Mouse (Mus musculus) gastrocnemius, postnatal 10 days (tissue): ENCODE results near the gene Adra1d. TPM values are rescaled to one million over a fixed set of nuclear protein-coding genes. Genes with fewer than 3 reads are reported as not detected.
A peak's percentile ranks its signal among the peaks of the same experiment; 100 is the strongest.

Experiments used
- DNase-seq: peaks from one replicate; pipeline ENCODE4 v3.0.0; 2021; ENCODE audit warnings: mixed read lengths
- total RNA-seq, 2 experiments: library from RNA; stranded (reverse); gene quantifications; 2 replicates each; pipeline ENCODE4 v1.2.3; 2021

Gene Adra1d
- total RNA-seq, 2 experiments from 2014 or later, result 1.8 to 2.1 TPM

GRCm38 (mm10) chr2:131539780-131540179, 22.3 kb downstream of the Adra1d start:
- no peak for DNase-seq

GRCm38 (mm10) chr2:131538341-131538740, 23.7 kb downstream of the Adra1d start:
- peak; percentile 30 for DNase-seq

- no peak for DNase-seq
Observed at GRCm38 (mm10) chr2:131535168-131535567, 26.9 kb downstream of the Adra1d start.

GRCm38 (mm10) chr2:131531271-131531670, 30.8 kb downstream of the Adra1d start:
- no peak for DNase-seq

GRCm38 (mm10) chr2:131530623-131531008, 31.5 kb downstream of the Adra1d start:
- DNase-seq, result peak; percentile 45

GRCm38 (mm10) chr2:131529898-131530622, 32.0 kb downstream of the Adra1d start:
- DNase-seq, result peak; percentile 45

GRCm38 (mm10) chr2:131527061-131527460, 35.0 kb downstream of the Adra1d start:
- no peak for DNase-seq

GRCm38 (mm10) chr2:131520743-131521142, 41.3 kb downstream of the Adra1d start:
- no peak for DNase-seq

GRCm38 (mm10) chr2:131518790-131519189, 43.3 kb downstream of the Adra1d start:
- no peak for DNase-seq

GRCm38 (mm10) chr2:131517550-131517949, 44.5 kb downstream of the Adra1d start:
- DNase-seq, result no peak

GRCm38 (mm10) chr2:131514055-131514621, 47.9 kb downstream of the Adra1d start:
- DNase-seq, result no peak

GRCm38 (mm10) chr2:131513477-131513876, 48.6 kb downstream of the Adra1d start:
- no peak for DNase-seq

- no peak for DNase-seq
Observed at GRCm38 (mm10) chr2:131510531-131510930, 51.6 kb downstream of the Adra1d start.

- DNase-seq, result peak; percentile 65
Observed at GRCm38 (mm10) chr2:131509671-131510313, 52.3 kb downstream of the Adra1d start.

GRCm38 (mm10) chr2:131508501-131508900, 53.6 kb downstream of the Adra1d start:
- DNase-seq, result no peak

GRCm38 (mm10) chr2:131506358-131506757, 55.7 kb downstream of the Adra1d start:
- DNase-seq, result no peak

GRCm38 (mm10) chr2:131505431-131505830, 56.7 kb downstream of the Adra1d start:
- no peak for DNase-seq

GRCm38 (mm10) chr2:131502561-131502960, 59.5 kb downstream of the Adra1d start:
- DNase-seq, result no peak

GRCm38 (mm10) chr2:131501886-131502285, 60.2 kb downstream of the Adra1d start:
- no peak for DNase-seq

GRCm38 (mm10) chr2:131499290-131499845, 62.7 kb downstream of the Adra1d start:
- no peak for DNase-seq

GRCm38 (mm10) chr2:131498219-131498618, 63.9 kb downstream of the Adra1d start:
- peak; percentile 58 for DNase-seq

- DNase-seq, result no peak
Observed at GRCm38 (mm10) chr2:131497224-131497856, 64.7 kb downstream of the Adra1d start.
